Mouse (Mus musculus) testis, adult 2 months (tissue): ENCODE measurements around the gene Phf14.
"Not testable (repeated sequence)": the region's sequence is repeated elsewhere in the genome, so short reads cannot be mapped to it uniquely, and the experiment has no call there.

Source experiments
- CTCF ChIP-seq: fragments of 200-500 bp; IDR thresholded peaks from 2 replicates; pipeline ENCODE4 v1.5.1; 2012; ENCODE audit warnings: low read depth, mild to moderate bottlenecking, inconsistent platforms, low read length, moderate library complexity; ENCODE audit not compliant: control insufficient read depth, insufficient read depth, insufficient replicate concordance
- POLR2A ChIP-seq: fragments of 200-500 bp; IDR thresholded peaks from 2 replicates; pipeline ENCODE4 v1.6.1; 2012; ENCODE audit warnings: low read depth, mild to moderate bottlenecking, inconsistent platforms, low read length, moderate library complexity; ENCODE audit not compliant: control insufficient read depth

DNA sequence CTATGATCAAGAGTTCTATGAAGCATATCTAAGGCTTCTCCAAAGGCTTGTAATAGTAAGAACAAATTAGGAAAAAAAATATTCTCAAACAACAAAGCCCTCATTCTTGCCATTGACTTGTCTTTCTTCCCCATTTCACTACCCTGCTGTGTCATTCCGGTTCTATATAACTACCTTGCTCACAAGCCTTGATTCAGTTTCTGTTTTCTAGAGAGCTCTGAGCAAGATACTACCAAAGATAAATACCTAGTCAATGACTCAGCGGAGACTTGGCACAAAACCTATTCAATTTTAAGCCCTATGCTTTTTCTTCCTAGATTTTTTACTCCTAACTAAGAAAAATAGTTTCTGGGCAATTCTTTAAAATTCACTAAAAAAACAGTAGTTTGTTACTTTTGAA is 32.2 kb upstream of the Phf14 start:
- not testable (repeated sequence) for TF ChIP-seq CTCF, POLR2A
